8 mouse cellular contexts compared by ENCODE assay signal in genomic region chr14:78725307-78725956, GRCm38 (mm10). TPM values are rescaled to one million over a fixed set of nuclear protein-coding genes. Genes with fewer than 3 reads are reported as not detected.
DNase-seq lines count a peak whose midpoint lies in the region; ATAC-seq lines count a peak whose summit lies in the region.

No protein-coding gene starts in this region.

- ATAC-seq in stomach, embryonic 15.5 days (ENCODE audit: insufficient read depth, low FRiP score, low read depth) = peak; percentile 22; the same call in 1 of the 2 replicates

- H3K36me3 ChIP-seq in stomach, embryonic 15.5 days = no peaks in the 10 kb centered on the region

- H3K4me3 ChIP-seq in stomach, embryonic 15.5 days (replicated peaks) = peak overlapping the region; percentile 62

- peak overlapping the region; percentile 63 for H3K27ac ChIP-seq in stomach, embryonic 15.5 days

- peak overlapping the region; percentile 45 for H3K9ac ChIP-seq in stomach, embryonic 15.5 days

- peaks cover 8% of the 10 kb centered on the region; the same call in 1 of the 2 replicates for H3K4me1 ChIP-seq in stomach, embryonic 15.5 days

- peak; percentile 44 for DNase-seq in CD4-positive, CD25-positive, alpha-beta regulatory T cell, adult 2 months (ENCODE audit: low read depth, low spot score)
- peak; percentile 74 for DNase-seq in R1 (ENCODE audit: low read depth, low spot score)
- DNase-seq in heart, adult 8-10 months (ENCODE audit: low spot score) = peak; percentile 27
- DNase-seq in kidney, adult 9 months = peak; percentile 18
- peak; percentile 57 for DNase-seq in lung, postnatal 10 days
- no peak for DNase-seq in urinary bladder, postnatal 25 days (ENCODE audit: low spot score)
- no peak for DNase-seq in cerebellum, postnatal 36 days

- no peaks in the 10 kb centered on the region for H3K27me3 ChIP-seq in stomach, embryonic 15.5 days (replicated peaks)

- 4% methylated on average over 26 of the region's 26 CpGs for WGBS in stomach, embryonic 15.5 days

- H3K9me3 ChIP-seq in stomach, embryonic 15.5 days = no peaks in the 10 kb centered on the region

- peak overlapping the region; percentile 92 for H3K4me2 ChIP-seq in stomach, embryonic 15.5 days

RNA-seq across cellular contexts. Expression of gene Dgkh, which starts 7.1 kb away (rescaled TPM):
- total RNA-seq in heart, adult 8-10 months (2022) = 1 to 10 TPM; 4.3 to 7.0 (median 5.9) TPM
- polyA plus RNA-seq in stomach, embryonic 15.5 days (2015; fragmentation: Nextera tagmentation; extraction: Ambion mirVana) = 1.7 TPM in 2 replicates

Comparison
In these comparisons a context has a peak if more than half of its experiments do, and no peak if none do; other contexts are left out.
1. DNase-seq: peak in CD4-positive, CD25-positive, alpha-beta regulatory T cell, adult 2 months (single experiment), R1 (single experiment), heart, adult 8-10 months (single experiment), kidney, adult 9 months (single experiment) and lung, postnatal 10 days (single experiment); none in urinary bladder, postnatal 25 days (single experiment) and cerebellum, postnatal 36 days (0 of 2).